Mouse (Mus musculus) regulatory T cell (primary cell): Measurements from ENCODE around the gene Ankrd39.

Source experiments
- in situ Hi-C: fragments of 300-600 bp; cut with MboI, MseI; formaldehyde crosslinking; loops from one replicate; pipeline ENCODE4 v1.15.1; 2025; ENCODE audit warnings: high pct_unique_total_duplicates

Gene Ankrd39

GRCm38 (mm10) chr1:36546888-36547471, at the start of gene Ankrd39:
TSS of gene Ankrd39 (minus strand) at chr1:36547445.
- in situ Hi-C loops, result no loop called here

- in situ Hi-C loops, result no loop called here
These were observed 48.9 kb upstream of the Ankrd39 start for GRCm38 (mm10) chr1:36596114-36596513.

GRCm38 (mm10) chr1:36595167-36595931, 48.1 kb upstream of the Ankrd39 start:
- in situ Hi-C loops, result no loop called here

GRCm38 (mm10) chr1:36593099-36593498, 45.9 kb upstream of the Ankrd39 start:
- in situ Hi-C loops, result no loop called here

- in situ Hi-C loops, result no loop called here
These were observed 44.2 kb upstream of the Ankrd39 start for GRCm38 (mm10) chr1:36591408-36591807.

- in situ Hi-C loops, result no loop called here
These were observed 43.4 kb upstream of the Ankrd39 start for GRCm38 (mm10) chr1:36590664-36591063.

- in situ Hi-C loops, result no loop called here
These were observed 42.2 kb upstream of the Ankrd39 start for GRCm38 (mm10) chr1:36589486-36589885.

- in situ Hi-C loops, result no loop called here
These were observed 41.5 kb upstream of the Ankrd39 start for GRCm38 (mm10) chr1:36588476-36589450.

GRCm38 (mm10) chr1:36587860-36588259, 40.6 kb upstream of the Ankrd39 start:
- in situ Hi-C loops, result no loop called here

GRCm38 (mm10) chr1:36586288-36586687, 39.0 kb upstream of the Ankrd39 start:
- in situ Hi-C loops, result no loop called here

- in situ Hi-C loops, result no loop called here
These were observed 36.3 kb upstream of the Ankrd39 start for GRCm38 (mm10) chr1:36583408-36584116.

- in situ Hi-C loops, result no loop called here
These were observed 35.0 kb upstream of the Ankrd39 start for GRCm38 (mm10) chr1:36582211-36582610.

- in situ Hi-C loops, result no loop called here
These were observed 34.0 kb upstream of the Ankrd39 start for GRCm38 (mm10) chr1:36581260-36581659.

- in situ Hi-C loops, result no loop called here
These were observed 33.4 kb upstream of the Ankrd39 start for GRCm38 (mm10) chr1:36580384-36581207.

GRCm38 (mm10) chr1:36579974-36580383, 32.7 kb upstream of the Ankrd39 start:
- in situ Hi-C loops, result no loop called here

- in situ Hi-C loops, result no loop called here
These were observed 29.9 kb upstream of the Ankrd39 start for GRCm38 (mm10) chr1:36576991-36577675.

GRCm38 (mm10) chr1:36575347-36575746, 28.1 kb upstream of the Ankrd39 start:
- in situ Hi-C loops, result no loop called here

- in situ Hi-C loops, result loop anchor here (25.0 kb wide), 1 partner anchor 113 kb away; the partner anchor contains the start of genes Cox5b and Fam178b
These were observed 27.1 kb upstream of the Ankrd39 start for GRCm38 (mm10) chr1:36574196-36574955.

- in situ Hi-C loops, result loop anchor here (25.0 kb wide), 1 partner anchor 114 kb away; the partner anchor contains the start of genes Cox5b and Fam178b
These were observed 26.3 kb upstream of the Ankrd39 start for GRCm38 (mm10) chr1:36573524-36573923.
